Mouse (Mus musculus) testis, adult 2 months (tissue): ENCODE measurements around the gene Thoc5. TPM values are rescaled to one million over a fixed set of nuclear protein-coding genes. Genes with fewer than 3 reads are reported as not detected.
A peak's percentile ranks its signal among the peaks of the same experiment; 100 is the strongest.

Source experiments
- H3K27ac ChIP-seq: fragments of 200-500 bp; 2 replicates; pipeline ENCODE4 v1.5.1; 2012; ENCODE audit warnings: low read depth, low read length; ENCODE audit not compliant: control insufficient read depth, insufficient read depth
- H3K27me3 ChIP-seq: fragments of 200-500 bp; 2 replicates; pipeline ENCODE4 v1.6.1; 2012; ENCODE audit warnings: mild to moderate bottlenecking, low read length, moderate library complexity; ENCODE audit not compliant: control insufficient read depth, insufficient read depth
- H3K36me3 ChIP-seq: fragments of 200-500 bp; 2 replicates; pipeline ENCODE4 v1.6.1; 2012; ENCODE audit warnings: mild to moderate bottlenecking, low read length; ENCODE audit not compliant: control insufficient read depth, insufficient read depth
- H3K4me1 ChIP-seq: fragments of 200-500 bp; 2 replicates; pipeline ENCODE4 v1.6.1; 2012; ENCODE audit warnings: low read length; ENCODE audit not compliant: control insufficient read depth, insufficient read depth
- H3K4me3 ChIP-seq: fragments of 200-500 bp; 2 replicates; pipeline ENCODE4 v1.5.1; 2012; ENCODE audit warnings: low read depth, mild to moderate bottlenecking, low read length, moderate library complexity, mixed read lengths; ENCODE audit not compliant: control insufficient read depth
- CTCF ChIP-seq: fragments of 200-500 bp; IDR thresholded peaks from 2 replicates; pipeline ENCODE4 v1.5.1; 2012; ENCODE audit warnings: low read depth, mild to moderate bottlenecking, inconsistent platforms, low read length, moderate library complexity; ENCODE audit not compliant: control insufficient read depth, insufficient read depth, insufficient replicate concordance
- POLR2A ChIP-seq: fragments of 200-500 bp; IDR thresholded peaks from 2 replicates; pipeline ENCODE4 v1.6.1; 2012; ENCODE audit warnings: low read depth, mild to moderate bottlenecking, inconsistent platforms, low read length, moderate library complexity; ENCODE audit not compliant: control insufficient read depth
- polyA plus RNA-seq: library from polyadenylated mRNA; depleted of rRNA; stranded (reverse); fragments of >200 nt; gene quantifications from 2 replicates; pipeline ENCODE4 v1.2.3, GENCODE M21; 2012; rRNA removed

Gene Thoc5
- polyA plus RNA-seq, 1 experiment, result 69.3 TPM

DNA sequence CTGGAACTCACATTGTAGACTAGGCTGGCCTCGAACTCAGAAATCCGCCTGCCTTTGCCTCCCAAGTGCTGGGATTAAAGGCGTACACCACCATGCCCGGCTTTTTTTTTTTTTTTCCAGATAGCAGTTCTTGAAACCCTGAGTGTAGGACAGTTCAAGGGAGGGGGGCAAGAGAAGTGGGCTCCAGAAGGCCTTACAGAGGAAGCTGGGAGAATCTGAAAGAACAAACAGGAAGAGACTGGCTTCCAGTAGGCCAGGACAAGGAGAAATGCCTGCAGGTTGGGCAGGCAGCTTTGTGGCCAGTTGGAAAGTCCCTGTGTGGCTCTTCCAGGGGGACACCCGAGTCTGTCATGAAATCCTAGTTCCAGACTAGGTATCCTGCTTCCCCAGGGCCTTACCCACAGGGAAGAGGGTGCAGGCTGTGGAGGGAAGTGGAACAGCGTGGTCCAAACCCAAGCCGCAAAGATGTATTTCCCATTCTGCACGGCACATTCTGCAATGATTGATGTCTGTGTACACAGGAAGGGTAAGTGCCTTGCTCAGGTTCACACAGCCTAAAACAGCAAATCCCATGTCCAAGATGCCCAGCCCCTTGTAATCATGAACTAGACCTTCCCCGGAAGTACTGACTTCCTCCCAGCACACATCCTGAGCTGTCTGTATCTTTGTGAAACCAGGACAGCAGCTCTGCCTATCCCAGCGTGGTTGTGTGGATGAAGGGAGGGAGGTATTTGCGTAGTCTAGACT is 79.4 kb downstream of the Thoc5 start:
- Histone ChIP-seq H3K4me1 (peaks cover 2% of the 10 kb centered on the region), H3K27ac (no peak overlapping the region), H3K36me3 (no peaks in the 10 kb centered on the region), H3K27me3 (no peaks in the 10 kb centered on the region), H3K4me3 (no peak overlapping the region)
- TF ChIP-seq POLR2A (no peak), CTCF (no peak)

DNA sequence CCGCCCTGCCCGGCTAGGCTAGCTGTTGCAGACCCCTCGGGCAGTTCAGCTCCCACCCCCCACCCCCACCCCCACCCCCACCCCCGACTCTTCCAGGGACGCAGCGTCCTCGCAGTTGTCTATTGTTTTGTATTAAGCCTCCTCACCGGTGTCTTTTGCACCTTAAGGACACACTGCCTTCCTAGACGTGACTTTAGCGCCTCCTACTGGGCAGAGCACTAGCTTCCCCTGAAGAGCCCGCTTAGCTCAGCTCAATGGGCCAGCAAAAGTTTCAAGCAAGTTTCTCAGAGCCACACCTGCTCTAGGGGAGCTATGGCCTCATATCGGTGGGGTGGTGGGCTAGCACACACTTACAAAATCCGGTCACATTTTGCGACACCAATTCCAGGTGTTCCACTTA is 80.5 kb downstream of the Thoc5 start:
- no peaks in the 10 kb centered on the region for H3K36me3 ChIP-seq
- H3K4me3 ChIP-seq, result no peak overlapping the region
- no peak overlapping the region for H3K27ac ChIP-seq
- peak; percentile 82; the same call in 1 of the 2 replicates for TF ChIP-seq CTCF
- TF ChIP-seq POLR2A, result no peak
- H3K27me3 ChIP-seq, result no peaks in the 10 kb centered on the region
- no peaks in the 10 kb centered on the region; the same call in 1 of the 2 replicates for H3K4me1 ChIP-seq

Other genes with a start within 250 kb of the Thoc5 start
- 399 and 518 TPM in 2 replicates for gene Uqcr10, start 191.0 kb upstream of the Thoc5 start, polyA plus RNA-seq
- 27.4 and 27.8 TPM in 2 replicates for gene Zmat5, start 190.6 kb upstream of the Thoc5 start, polyA plus RNA-seq
- gene Cabp7, start 148.5 kb upstream of the Thoc5 start, polyA plus RNA-seq, result 0.07 and 0.10 TPM in 2 replicates
- gene Nf2, start 45.8 kb upstream of the Thoc5 start, polyA plus RNA-seq, result 90.2 and 92.5 TPM in 2 replicates
- 2.7 and 3.7 TPM in 2 replicates for gene Nipsnap1, start 21.4 kb upstream of the Thoc5 start, polyA plus RNA-seq
- 0.94 and 1.0 TPM in 2 replicates for gene Nefh, start 52.7 kb downstream of the Thoc5 start, polyA plus RNA-seq
- gene Ap1b1, start 91.5 kb downstream of the Thoc5 start, polyA plus RNA-seq, result 27.7 and 33.3 TPM in 2 replicates
- gene Rasl10a, start 162.8 kb downstream of the Thoc5 start, polyA plus RNA-seq, result 2.5 and 3.9 TPM in 2 replicates
- 116 and 124 TPM in 2 replicates for gene Gas2l1, start 170.0 kb downstream of the Thoc5 start, polyA plus RNA-seq
- gene Rhbdd3, start 203.6 kb downstream of the Thoc5 start, polyA plus RNA-seq, result 232 and 237 TPM in 2 replicates
- gene Ewsr1, start 203.9 kb downstream of the Thoc5 start, polyA plus RNA-seq, result 433 and 510 TPM in 2 replicates